Mouse (Mus musculus): ENCODE data around the gene Col4a1.

Gene Col4a1

GRCm38 (mm10) chr8:11233009-11233408 lies 79.6 kb downstream of the Col4a1 start:
- DNase-seq (ENCODE audit: low spot score in 2 of 2), result no peak

GRCm38 (mm10) chr8:11230277-11230676 lies 82.3 kb downstream of the Col4a1 start:
- no peak for DNase-seq (ENCODE audit: low spot score in 2 of 2)

GRCm38 (mm10) chr8:11227421-11227820 lies 85.2 kb downstream of the Col4a1 start:
- no peak for DNase-seq (ENCODE audit: low spot score in 2 of 2)

GRCm38 (mm10) chr8:11225577-11226434 lies 86.8 kb downstream of the Col4a1 start:
- DNase-seq (ENCODE audit: low spot score in 2 of 2), result no peak

- DNase-seq (ENCODE audit: low spot score in 2 of 2), result no peak
Observed at GRCm38 (mm10) chr8:11224178-11224577, 88.4 kb downstream of the Col4a1 start.

GRCm38 (mm10) chr8:11221353-11221752 lies 91.3 kb downstream of the Col4a1 start:
- no peak for DNase-seq (ENCODE audit: low spot score in 2 of 2)

- no peak for DNase-seq (ENCODE audit: low spot score in 2 of 2)
Observed at GRCm38 (mm10) chr8:11219282-11219681, 93.3 kb downstream of the Col4a1 start.

GRCm38 (mm10) chr8:11215231-11215630 lies 97.4 kb downstream of the Col4a1 start:
- DNase-seq (ENCODE audit: low spot score in 2 of 2), result peak in 1 of 2 experiments; percentile 26

- DNase-seq (ENCODE audit: low spot score in 2 of 2), result no peak
Observed at GRCm38 (mm10) chr8:11206509-11206908, 106.1 kb downstream of the Col4a1 start.

- no peak for DNase-seq (ENCODE audit: low spot score in 2 of 2)
Observed at GRCm38 (mm10) chr8:11205532-11205931, 107.1 kb downstream of the Col4a1 start.

- no peak for DNase-seq (ENCODE audit: low spot score in 2 of 2)
Observed at GRCm38 (mm10) chr8:11203260-11204110, 109.1 kb downstream of the Col4a1 start.

- DNase-seq (ENCODE audit: low spot score in 2 of 2), result no peak
Observed at GRCm38 (mm10) chr8:11198650-11199049, 114.0 kb downstream of the Col4a1 start.

- no peak for DNase-seq (ENCODE audit: low spot score in 2 of 2)
Observed at GRCm38 (mm10) chr8:11197988-11198387, 114.6 kb downstream of the Col4a1 start.

- no peak for DNase-seq (ENCODE audit: low spot score in 2 of 2)
Observed at GRCm38 (mm10) chr8:11197261-11197660, 115.4 kb downstream of the Col4a1 start.

GRCm38 (mm10) chr8:11192719-11193324 lies 119.8 kb downstream of the Col4a1 start:
- no peak for DNase-seq (ENCODE audit: low spot score in 2 of 2)

GRCm38 (mm10) chr8:11187581-11188271 lies 124.9 kb downstream of the Col4a1 start:
- peak; percentile 50 to 77 for DNase-seq (ENCODE audit: low spot score in 2 of 2)

GRCm38 (mm10) chr8:11186456-11186855 lies 126.2 kb downstream of the Col4a1 start:
- DNase-seq (ENCODE audit: low spot score in 2 of 2), result no peak

GRCm38 (mm10) chr8:11185672-11186071 lies 127.0 kb downstream of the Col4a1 start:
- no peak for DNase-seq (ENCODE audit: low spot score in 2 of 2)

- DNase-seq (ENCODE audit: low spot score in 2 of 2), result no peak
Observed at GRCm38 (mm10) chr8:11183611-11184031, 129.0 kb downstream of the Col4a1 start.

- DNase-seq (ENCODE audit: low spot score in 2 of 2), result no peak
Observed at GRCm38 (mm10) chr8:11182606-11183005, 130.0 kb downstream of the Col4a1 start.

- DNase-seq (ENCODE audit: low spot score in 2 of 2), result no peak
Observed at GRCm38 (mm10) chr8:11182148-11182484, 130.5 kb downstream of the Col4a1 start.
